Mouse (Mus musculus): ENCODE data around the gene Cmpk1. TPM values are rescaled to one million over a fixed set of nuclear protein-coding genes. Genes with fewer than 3 reads are reported as not detected.
A peak's percentile ranks its signal among the peaks of the same experiment; 100 is the strongest.

Cmpk1 gene
- polyA plus RNA-seq, 1 experiment = 17.7 TPM

- H3K27me3 ChIP-seq (ENCODE audit: control insufficient read depth, insufficient read depth, low read length) = peaks cover 32% of the 10 kb centered on the region
- DNase-seq = no peak
- peaks cover 9% of the 10 kb centered on the region; the same call in 1 of the 2 replicates for H3K4me1 ChIP-seq (replicated peaks; ENCODE audit: control insufficient read depth, insufficient read depth, low read length)
- H3K27ac ChIP-seq (ENCODE audit: control insufficient read depth, insufficient read depth, low read length) = no peak overlapping the region
- H3K36me3 ChIP-seq (ENCODE audit: control insufficient read depth, insufficient read depth, low read length) = no peaks in the 10 kb centered on the region
- no peak for TF ChIP-seq POLR2A (IDR thresholded peaks at IDR 0.05; ENCODE audit: control insufficient read depth, extremely low read depth, insufficient read depth, low read length, poor library complexity)
- no peak for TF ChIP-seq CTCF (IDR thresholded peaks at IDR 0.05; ENCODE audit: borderline replicate concordance, control insufficient read depth, extremely low read depth, insufficient read depth, low read length, poor library complexity)
- H3K4me3 ChIP-seq (ENCODE audit: control insufficient read depth, insufficient read depth, low read length) = peak overlapping the region; percentile 1; the same call in 1 of the 2 replicates
- 3% methylated on average over 125 of the region's 125 CpGs for WGBS
Measured at GRCm38 (mm10) chr4:114924971-114925916, 61.8 kb downstream of the Cmpk1 start.

GRCm38 (mm10) chr4:114917091-114917490 is 70.0 kb downstream of the Cmpk1 start:
- 81% methylated on average over 2 of the region's 2 CpGs for WGBS
- no peak overlapping the region for H3K4me3 ChIP-seq (ENCODE audit: control insufficient read depth, insufficient read depth, low read length)
- peak; percentile 50 for DNase-seq
- H3K27me3 ChIP-seq (ENCODE audit: control insufficient read depth, insufficient read depth, low read length) = no peaks in the 10 kb centered on the region
- H3K27ac ChIP-seq (ENCODE audit: control insufficient read depth, insufficient read depth, low read length) = no peak overlapping the region
- no peak for TF ChIP-seq CTCF (IDR thresholded peaks at IDR 0.05; ENCODE audit: borderline replicate concordance, control insufficient read depth, extremely low read depth, insufficient read depth, low read length, poor library complexity)
- TF ChIP-seq POLR2A (IDR thresholded peaks at IDR 0.05; ENCODE audit: control insufficient read depth, extremely low read depth, insufficient read depth, low read length, poor library complexity) = no peak
- no peaks in the 10 kb centered on the region for H3K4me1 ChIP-seq (replicated peaks; ENCODE audit: control insufficient read depth, insufficient read depth, low read length)
- no peaks in the 10 kb centered on the region for H3K36me3 ChIP-seq (ENCODE audit: control insufficient read depth, insufficient read depth, low read length)

- Histone ChIP-seq H3K27ac (ENCODE audit: control insufficient read depth, insufficient read depth, low read length) (no peak overlapping the region), H3K4me3 (ENCODE audit: control insufficient read depth, insufficient read depth, low read length) (no peak overlapping the region), H3K27me3 (ENCODE audit: control insufficient read depth, insufficient read depth, low read length) (no peaks in the 10 kb centered on the region), H3K36me3 (ENCODE audit: control insufficient read depth, insufficient read depth, low read length) (no peaks in the 10 kb centered on the region), H3K4me1 (replicated peaks; ENCODE audit: control insufficient read depth, insufficient read depth, low read length) (no peaks in the 10 kb centered on the region)
- no peak for DNase-seq
- WGBS = 95% methylated on average over 4 of the region's 4 CpGs
- TF ChIP-seq POLR2A (IDR thresholded peaks at IDR 0.05; ENCODE audit: control insufficient read depth, extremely low read depth, insufficient read depth, low read length, poor library complexity) (no peak), CTCF (IDR thresholded peaks at IDR 0.05; ENCODE audit: borderline replicate concordance, control insufficient read depth, extremely low read depth, insufficient read depth, low read length, poor library complexity) (no peak)
Measured at GRCm38 (mm10) chr4:114916056-114916455, 71.0 kb downstream of the Cmpk1 start.

GRCm38 (mm10) chr4:114913594-114913962 is 73.5 kb downstream of the Cmpk1 start:
- Histone ChIP-seq H3K27me3 (ENCODE audit: control insufficient read depth, insufficient read depth, low read length) (no peaks in the 10 kb centered on the region; the same call in 1 of the 2 replicates), H3K36me3 (ENCODE audit: control insufficient read depth, insufficient read depth, low read length) (no peaks in the 10 kb centered on the region), H3K27ac (ENCODE audit: control insufficient read depth, insufficient read depth, low read length) (no peak overlapping the region), H3K4me3 (ENCODE audit: control insufficient read depth, insufficient read depth, low read length) (no peak overlapping the region), H3K4me1 (replicated peaks; ENCODE audit: control insufficient read depth, insufficient read depth, low read length) (no peaks in the 10 kb centered on the region)
- no peak for TF ChIP-seq CTCF (IDR thresholded peaks at IDR 0.05; ENCODE audit: borderline replicate concordance, control insufficient read depth, extremely low read depth, insufficient read depth, low read length, poor library complexity)
- TF ChIP-seq POLR2A (IDR thresholded peaks at IDR 0.05; ENCODE audit: control insufficient read depth, extremely low read depth, insufficient read depth, low read length, poor library complexity) = no peak
- 73% methylated on average over 13 of the region's 13 CpGs for WGBS
- DNase-seq = peak; percentile 34

DNA sequence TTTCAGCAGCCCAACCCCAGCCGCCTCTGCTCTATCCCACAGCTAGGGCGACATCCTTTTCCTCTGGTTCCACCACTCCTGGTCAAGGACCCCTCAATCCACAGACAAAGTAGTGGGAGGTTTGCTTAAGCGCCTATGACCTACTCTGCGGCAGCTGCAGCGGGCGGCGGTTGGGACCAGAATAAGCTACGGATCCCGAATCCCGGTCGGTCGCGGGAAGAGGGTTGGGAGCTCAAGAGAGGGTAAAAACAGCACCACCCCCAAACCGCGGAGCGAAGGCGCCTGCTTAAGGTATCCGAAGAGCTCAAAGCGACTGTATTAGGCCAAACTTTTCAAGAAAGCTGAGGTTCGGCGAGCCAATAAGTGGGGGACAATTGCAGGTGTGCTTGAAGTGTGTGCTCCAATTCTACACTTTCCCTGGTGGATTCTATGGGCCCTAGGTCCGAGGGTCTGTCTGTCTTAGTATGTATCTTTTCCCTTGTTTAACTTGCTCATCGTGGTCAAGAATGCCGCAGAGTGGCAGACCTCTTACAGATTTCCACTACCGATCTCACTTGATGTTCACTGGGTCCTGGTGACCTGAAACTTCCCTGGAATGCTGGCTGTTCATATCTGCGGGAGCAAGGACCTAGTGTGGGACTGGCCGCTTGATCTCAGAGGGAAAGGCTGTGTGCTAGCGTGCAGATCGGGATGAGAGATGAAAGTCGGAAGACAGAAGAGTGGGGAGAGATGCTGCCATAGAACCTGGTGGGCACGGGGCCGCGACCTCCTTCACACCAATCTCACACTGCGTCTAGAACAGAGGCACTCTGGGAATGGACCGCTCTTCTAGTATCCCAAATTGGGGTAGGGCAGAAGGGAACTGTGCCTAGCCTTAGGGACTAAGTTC is 74.1 kb downstream of the Cmpk1 start:
- WGBS = 85% methylated on average over 35 of the region's 35 CpGs
- Histone ChIP-seq H3K4me1 (replicated peaks; ENCODE audit: control insufficient read depth, insufficient read depth, low read length) (peaks cover 3% of the 10 kb centered on the region), H3K36me3 (ENCODE audit: control insufficient read depth, insufficient read depth, low read length) (no peaks in the 10 kb centered on the region), H3K27me3 (ENCODE audit: control insufficient read depth, insufficient read depth, low read length) (peaks cover 3% of the 10 kb centered on the region; the same call in 1 of the 2 replicates), H3K27ac (ENCODE audit: control insufficient read depth, insufficient read depth, low read length) (no peak overlapping the region), H3K4me3 (ENCODE audit: control insufficient read depth, insufficient read depth, low read length) (no peak overlapping the region)
- no peak for DNase-seq
- TF ChIP-seq POLR2A (IDR thresholded peaks at IDR 0.05; ENCODE audit: control insufficient read depth, extremely low read depth, insufficient read depth, low read length, poor library complexity) = no peak
- TF ChIP-seq CTCF (IDR thresholded peaks at IDR 0.05; ENCODE audit: borderline replicate concordance, control insufficient read depth, extremely low read depth, insufficient read depth, low read length, poor library complexity) = no peak
